Mouse (Mus musculus) urinary bladder, adult 2 months (tissue): Measurements from ENCODE around the gene BC017158. TPM values are rescaled to one million over a fixed set of nuclear protein-coding genes. Genes with fewer than 3 reads are reported as not detected.

Experiments
- DNase-seq: peaks from one replicate; pipeline ENCODE4 v3.0.0; 2022; ENCODE audit warnings: low spot score
- polyA plus RNA-seq: library from polyadenylated mRNA; depleted of rRNA; stranded (reverse); fragments of >200 nt; gene quantifications from 2 replicates; pipeline ENCODE4 v1.2.3, GENCODE M21; 2012; rRNA removed

BC017158 gene
- polyA plus RNA-seq, 1 experiment: 36.3 TPM

- DNase-seq: no peak
Measured at GRCm38 (mm10) chr7:128235481-128235880, 62.5 kb downstream of the BC017158 start.

DNA sequence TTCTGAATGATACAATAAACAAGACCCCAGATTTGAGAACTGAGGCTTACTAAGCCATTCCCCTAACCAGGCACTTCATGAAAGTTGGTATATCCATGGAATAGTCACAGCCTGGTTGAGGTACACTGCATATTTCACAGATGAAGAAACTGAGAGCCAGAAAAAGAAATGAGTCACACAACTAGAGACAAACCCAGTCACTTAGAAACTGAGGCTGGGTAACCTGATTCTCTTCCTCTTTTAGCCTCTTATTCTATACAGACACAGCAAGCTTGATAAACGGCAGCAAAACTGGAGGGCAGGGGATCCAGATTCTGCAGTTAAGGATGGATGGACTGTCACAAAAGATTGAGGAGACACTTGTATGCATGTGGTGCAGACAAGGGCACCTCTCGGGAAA, 63.2 kb downstream of the BC017158 start:
- DNase-seq: no peak

GRCm38 (mm10) chr7:128231741-128232140, 66.2 kb downstream of the BC017158 start:
- no peak for DNase-seq

Other genes starting within 250 kb of the BC017158 start
- 7.9 and 9.1 TPM in 2 replicates for gene Itgam, start 235.5 kb downstream of the BC017158 start, polyA plus RNA-seq
- gene Gm49368, start 235.5 kb downstream of the BC017158 start, polyA plus RNA-seq: 0.04 TPM in 1 of 2 replicates, not detected in the other
- gene Itgax, start 168.6 kb downstream of the BC017158 start, polyA plus RNA-seq: 3.4 and 3.8 TPM in 2 replicates
- 0.09 and 0.39 TPM in 2 replicates for gene Itgad, start 143.8 kb downstream of the BC017158 start, polyA plus RNA-seq
- 0.24 and 0.26 TPM in 2 replicates for gene Cox6a2, start 91.8 kb downstream of the BC017158 start, polyA plus RNA-seq
- gene Armc5, start 60.8 kb downstream of the BC017158 start, polyA plus RNA-seq: 18.6 and 20.4 TPM in 2 replicates
- gene 9130023H24Rik, start 60.1 kb downstream of the BC017158 start, polyA plus RNA-seq: 6.1 and 6.3 TPM in 2 replicates
- gene Tgfb1i1, start 51.4 kb downstream of the BC017158 start, polyA plus RNA-seq: 155 and 317 TPM in 2 replicates
- gene Slc5a2, start 32.5 kb downstream of the BC017158 start, polyA plus RNA-seq: 0.10 TPM in 1 of 2 replicates, not detected in the other
- gene Rgs10, start 120.6 kb upstream of the BC017158 start, polyA plus RNA-seq: 35.7 and 36.2 TPM in 2 replicates
- 72.6 and 101 TPM in 2 replicates for gene Tial1, start 163.5 kb upstream of the BC017158 start, polyA plus RNA-seq
- 30.4 and 54.6 TPM in 2 replicates for gene Bag3, start 225.4 kb upstream of the BC017158 start, polyA plus RNA-seq